Mouse (Mus musculus) macrophage (primary cell): Measurements from ENCODE around the gene Macrod2. TPM values are rescaled to one million over a fixed set of nuclear protein-coding genes. Genes with fewer than 3 reads are reported as not detected.

Source experiments
- H3K27ac ChIP-seq: fragments of 350-480 bp; formaldehyde crosslinking; 2 replicates; pipeline ENCODE4 v1.9.0; 2021
- H3K36me3 ChIP-seq: fragments of 350-480 bp; formaldehyde crosslinking; 2 replicates; pipeline ENCODE4 v1.9.0; 2021; ENCODE audit errors: inconsistent target
- H3K4me3 ChIP-seq: fragments of 350-480 bp; formaldehyde crosslinking; 2 replicates; pipeline ENCODE4 v1.9.0; 2021; ENCODE audit errors: inconsistent target
- H3K79me2 ChIP-seq: fragments of 350-480 bp; formaldehyde crosslinking; 2 replicates; pipeline ENCODE4 v1.9.0; 2021; ENCODE audit errors: inconsistent target
- WGBS: methylation state at CpG from one replicate; pipeline ENCODE4 v1.1.7; 2026; ENCODE audit warnings: inconsistent platforms; ENCODE audit not compliant: missing documents; 5-methylcytosine and 5-hydroxymethylcytosine counted together
- polyA plus RNA-seq: library from polyadenylated mRNA; stranded (reverse); fragments of 250-400 nt; gene quantifications from 3 replicates; pipeline ENCODE4 v1.2.4, GENCODE M21; 2018; ENCODE audit warnings: inconsistent platforms

The Macrod2 gene
- polyA plus RNA-seq, 1 experiment from 2014 or later: 0.59 TPM

- Histone ChIP-seq H3K79me2 (no peaks in the 10 kb centered on the region), H3K27ac (no peak overlapping the region), H3K4me3 (no peak overlapping the region), H3K36me3 (no peaks in the 10 kb centered on the region)
- WGBS: 89% methylated on average over 7 of the region's 7 CpGs
These were observed 757.1 kb downstream of the Macrod2 start for GRCm38 (mm10) chr2:141152011-141152772.

DNA sequence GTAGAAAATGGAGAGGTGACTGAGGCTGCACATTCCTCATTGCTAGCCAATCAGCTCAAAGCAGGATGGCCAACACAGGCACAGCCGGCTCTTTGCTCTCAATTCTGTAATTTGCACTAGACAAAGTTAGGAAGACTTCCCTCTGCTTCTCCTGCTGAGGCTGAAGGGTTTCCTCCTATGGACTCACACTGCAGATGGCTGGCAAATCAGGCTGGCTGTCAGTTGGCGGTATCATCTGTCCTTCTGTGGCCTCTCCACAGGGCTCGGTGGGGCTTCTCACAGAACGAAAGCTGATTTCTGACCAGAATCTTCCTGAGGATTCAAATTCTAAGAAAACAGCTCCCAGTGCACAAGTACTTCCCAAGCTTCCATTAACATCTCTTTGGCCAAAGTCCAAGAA is 760.9 kb downstream of the Macrod2 start:
- Histone ChIP-seq H3K27ac (no peak overlapping the region), H3K36me3 (no peaks in the 10 kb centered on the region), H3K4me3 (no peak overlapping the region), H3K79me2 (no peaks in the 10 kb centered on the region)
- WGBS: 97% methylated on average over 4 of the region's 4 CpGs

GRCm38 (mm10) chr2:141156979-141157593 is 762.0 kb downstream of the Macrod2 start:
- Histone ChIP-seq H3K4me3 (no peak overlapping the region), H3K79me2 (no peaks in the 10 kb centered on the region), H3K36me3 (no peaks in the 10 kb centered on the region), H3K27ac (no peak overlapping the region)
- WGBS: 87% methylated on average over 7 of the region's 7 CpGs

DNA sequence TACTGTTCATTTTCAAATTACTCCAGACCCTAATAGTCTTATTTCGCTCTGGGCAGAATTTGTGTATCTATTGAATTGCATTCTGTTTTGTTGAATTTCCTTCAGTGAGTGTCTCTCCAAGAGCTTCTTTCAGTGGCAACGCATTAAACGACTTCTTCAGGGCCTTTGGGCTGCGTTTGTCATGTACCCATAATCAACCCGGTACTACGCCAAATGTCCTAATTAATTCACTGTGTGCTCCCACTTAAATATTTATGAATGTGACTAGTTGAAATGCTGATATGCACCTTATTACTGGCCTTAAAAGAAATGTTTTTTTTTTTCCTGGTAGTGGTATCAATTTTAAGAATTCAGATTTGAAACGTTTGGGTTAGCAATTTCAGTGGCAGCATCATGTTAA is 763.1 kb downstream of the Macrod2 start:
- Histone ChIP-seq H3K27ac (no peak overlapping the region), H3K4me3 (no peak overlapping the region), H3K36me3 (no peaks in the 10 kb centered on the region), H3K79me2 (no peaks in the 10 kb centered on the region)
- 93% methylated on average over 7 of the region's 7 CpGs for WGBS

GRCm38 (mm10) chr2:141163918-141164317 is 768.8 kb downstream of the Macrod2 start:
- H3K4me3 ChIP-seq: no peak overlapping the region
- no peaks in the 10 kb centered on the region for H3K36me3 ChIP-seq
- no peak overlapping the region for H3K27ac ChIP-seq
- WGBS: 65% methylated on average over 3 of the region's 4 CpGs
- H3K79me2 ChIP-seq: no peaks in the 10 kb centered on the region

- H3K4me3 ChIP-seq: no peak overlapping the region
- no peak overlapping the region for H3K27ac ChIP-seq
- 66% methylated on average over 3 of the region's 3 CpGs for WGBS
- no peaks in the 10 kb centered on the region for H3K79me2 ChIP-seq
- H3K36me3 ChIP-seq: no peaks in the 10 kb centered on the region
These were observed 774.5 kb downstream of the Macrod2 start for GRCm38 (mm10) chr2:141169586-141169985.

- 60% methylated on average over 1 of the region's 1 CpGs for WGBS
- Histone ChIP-seq H3K4me3 (no peak overlapping the region), H3K27ac (no peak overlapping the region), H3K79me2 (no peaks in the 10 kb centered on the region), H3K36me3 (no peaks in the 10 kb centered on the region)
These were observed 778.1 kb downstream of the Macrod2 start for GRCm38 (mm10) chr2:141173167-141173566.

- 85% methylated on average over 3 of the region's 3 CpGs for WGBS
- Histone ChIP-seq H3K4me3 (no peak overlapping the region), H3K36me3 (no peaks in the 10 kb centered on the region), H3K79me2 (no peaks in the 10 kb centered on the region), H3K27ac (no peak overlapping the region)
These were observed 778.5 kb downstream of the Macrod2 start for GRCm38 (mm10) chr2:141173607-141174006.

DNA sequence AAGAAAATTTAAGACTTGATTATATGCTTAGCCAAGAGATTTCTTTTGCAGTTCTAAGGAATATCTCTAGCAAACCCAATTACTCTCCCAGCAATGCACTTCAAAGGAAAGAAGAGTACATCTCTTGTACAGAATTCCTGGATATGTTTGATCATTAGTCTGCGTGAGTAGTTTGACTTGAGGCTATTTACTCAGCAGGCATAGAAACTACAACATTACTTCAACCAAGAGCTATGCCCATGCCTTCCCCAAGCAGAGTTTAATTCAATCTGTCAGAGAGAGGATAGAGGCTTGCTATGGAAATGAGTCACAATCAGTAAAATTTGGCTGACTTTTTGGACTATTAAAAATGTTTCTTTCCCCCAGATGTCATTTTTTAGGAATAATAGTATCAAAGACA is 785.5 kb downstream of the Macrod2 start:
- Histone ChIP-seq H3K4me3 (no peak overlapping the region), H3K79me2 (no peaks in the 10 kb centered on the region), H3K36me3 (no peaks in the 10 kb centered on the region), H3K27ac (no peak overlapping the region)
- WGBS: 92% methylated on average over 1 of the region's 1 CpGs

GRCm38 (mm10) chr2:141182034-141182759 is 787.1 kb downstream of the Macrod2 start:
- Histone ChIP-seq H3K79me2 (no peaks in the 10 kb centered on the region), H3K27ac (no peak overlapping the region), H3K4me3 (no peak overlapping the region), H3K36me3 (no peaks in the 10 kb centered on the region)
- WGBS: 93% methylated on average over 5 of the region's 5 CpGs

GRCm38 (mm10) chr2:141194476-141194875 is 799.4 kb downstream of the Macrod2 start:
- no peaks in the 10 kb centered on the region for H3K79me2 ChIP-seq
- no peaks in the 10 kb centered on the region for H3K36me3 ChIP-seq

DNA sequence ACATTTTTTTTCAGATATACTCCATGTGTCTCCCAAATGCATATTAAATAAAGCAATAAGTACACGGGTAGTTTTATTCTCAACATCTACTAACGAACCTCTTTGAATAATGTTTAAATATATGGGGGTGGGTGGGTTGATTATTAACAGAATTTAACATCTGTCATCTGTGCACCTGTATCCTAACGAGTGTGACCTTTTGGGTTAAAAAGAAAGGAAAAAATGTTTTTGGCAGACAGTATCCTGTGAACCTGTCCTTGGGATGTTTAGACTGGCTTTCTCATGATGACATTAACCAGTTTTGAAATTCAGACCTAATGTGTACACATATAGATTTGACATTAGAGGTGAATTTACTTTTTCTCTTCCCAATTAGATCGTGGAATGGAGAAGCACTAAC is 805.4 kb downstream of the Macrod2 start:
- H3K27ac ChIP-seq: no peak overlapping the region
- H3K36me3 ChIP-seq: no peaks in the 10 kb centered on the region
- WGBS: 93% methylated on average over 4 of the region's 4 CpGs
- H3K79me2 ChIP-seq: no peaks in the 10 kb centered on the region
- no peak overlapping the region for H3K4me3 ChIP-seq

More at GRCm38 (mm10) chr2:141194476-141194875, 799.4 kb downstream of the Macrod2 start:
- H3K4me3 ChIP-seq: no peak overlapping the region
- H3K27ac ChIP-seq: no peak overlapping the region

- Histone ChIP-seq H3K36me3 (no peaks in the 10 kb centered on the region), H3K4me3 (no peak overlapping the region), H3K79me2 (no peaks in the 10 kb centered on the region), H3K27ac (no peak overlapping the region)
- 83% methylated on average over 2 of the region's 2 CpGs for WGBS
These were observed 806.4 kb downstream of the Macrod2 start for GRCm38 (mm10) chr2:141201303-141202014.

GRCm38 (mm10) chr2:141202015-141202364 is 806.9 kb downstream of the Macrod2 start:
- Histone ChIP-seq H3K79me2 (no peaks in the 10 kb centered on the region), H3K27ac (no peak overlapping the region), H3K4me3 (no peak overlapping the region), H3K36me3 (no peaks in the 10 kb centered on the region)
- WGBS: 71% methylated on average over 1 of the region's 1 CpGs

DNA sequence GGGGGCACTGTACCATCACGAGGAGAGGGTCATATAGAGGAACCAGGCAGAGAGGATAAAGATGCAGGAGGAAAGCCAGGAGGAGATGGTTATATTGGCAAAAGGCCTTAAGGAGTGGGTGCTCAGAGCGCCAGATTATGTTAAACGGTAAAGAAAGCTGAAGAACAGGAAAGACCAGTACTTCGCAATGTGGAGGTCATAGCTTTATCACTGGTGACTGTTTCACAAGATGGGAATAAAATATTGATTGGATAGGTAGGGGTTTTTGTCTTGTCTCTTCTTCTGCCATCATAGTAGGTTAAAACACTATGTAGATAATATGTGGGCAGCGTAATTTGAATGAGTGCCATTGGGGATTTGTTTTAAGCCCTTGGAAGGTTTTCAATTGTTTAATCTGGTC is 816.2 kb downstream of the Macrod2 start:
- WGBS: 87% methylated on average over 5 of the region's 5 CpGs
- H3K79me2 ChIP-seq: no peaks in the 10 kb centered on the region
- no peak overlapping the region for H3K4me3 ChIP-seq
- H3K27ac ChIP-seq: no peak overlapping the region
- H3K36me3 ChIP-seq: no peaks in the 10 kb centered on the region
